Mouse (Mus musculus): ENCODE measurements at regions not wholly inside any gene's neighbourhood (a gene's known extent, or its start where the extent isn't known, plus 50 kb on each side); places are given as distances from the start of the nearest gene placed in this dataset.
"Not testable (repeated sequence)": the region's sequence is repeated elsewhere in the genome, so short reads cannot be mapped to it uniquely, and the experiment has no call there.

DNA sequence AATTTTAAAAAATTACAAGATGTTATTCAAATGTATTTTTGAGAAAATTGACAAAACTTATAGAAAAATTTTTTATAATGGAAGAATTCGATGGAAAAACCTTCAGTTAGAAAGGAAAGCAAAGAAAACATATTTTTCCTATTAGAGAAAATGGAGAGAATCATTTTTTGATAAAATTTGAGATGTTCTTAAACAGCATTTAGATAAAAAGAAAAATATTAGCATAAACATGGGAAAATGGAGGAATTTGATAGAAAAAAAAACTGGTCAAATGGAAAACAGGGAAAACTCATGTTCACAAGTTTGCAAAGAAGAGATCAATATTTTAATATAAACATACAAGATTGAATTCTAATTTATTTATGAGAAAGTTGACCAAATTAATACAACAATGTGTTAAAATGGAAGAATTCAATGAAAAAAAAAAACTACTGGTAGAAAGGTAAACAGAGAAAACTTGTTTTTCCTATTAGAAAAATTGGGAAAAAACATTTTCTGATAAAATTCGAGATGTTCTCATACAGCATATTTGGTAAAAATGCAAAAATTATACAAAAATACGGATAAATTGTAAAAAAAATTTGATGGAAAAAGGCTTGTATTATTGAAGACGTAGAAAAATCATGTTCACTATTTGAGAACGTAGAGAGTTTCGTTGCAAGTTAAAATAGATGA, 122.4 kb downstream of the 4932411N23Rik start:
- 75% methylated on average over 6 of the region's 6 CpGs for WGBS
- not testable (repeated sequence) for H3K4me3 ChIP-seq (ENCODE audit: low read length); H3K4me2 ChIP-seq (ENCODE audit: low read depth, low read length); H3K27ac ChIP-seq; H3K9ac ChIP-seq (replicated peaks; ENCODE audit: low read length); H3K9me3 ChIP-seq (ENCODE audit: low read length); ATAC-seq; H3K36me3 ChIP-seq (ENCODE audit: insufficient read depth, low read length); H3K4me1 ChIP-seq (ENCODE audit: insufficient read depth, low read length); H3K27me3 ChIP-seq (ENCODE audit: insufficient read depth, low read length)
- peak; percentile 1 for DNase-seq (ENCODE audit: low spot score)

DNA sequence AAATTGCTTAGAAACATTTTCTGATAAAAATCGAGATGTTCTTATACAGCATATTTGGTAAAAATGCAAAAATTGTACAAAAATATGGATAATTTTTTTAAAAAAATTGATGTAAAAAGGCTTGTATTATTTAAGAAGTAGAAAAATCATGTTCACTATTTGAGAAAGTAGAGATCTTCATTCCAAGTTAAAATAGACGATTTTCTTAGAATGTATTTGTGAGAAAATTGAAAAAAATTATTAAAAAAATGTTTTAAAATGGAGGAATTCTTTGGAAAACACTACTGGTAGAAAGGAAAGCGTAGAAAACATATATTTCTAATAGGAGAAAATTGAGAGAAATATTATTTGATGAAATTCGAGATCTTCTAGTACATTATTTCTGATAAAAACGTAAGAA, 124.8 kb downstream of the 4932411N23Rik start:
- H3K27ac ChIP-seq; H3K27me3 ChIP-seq (ENCODE audit: insufficient read depth, low read length); H3K4me2 ChIP-seq (ENCODE audit: low read depth, low read length); ATAC-seq; H3K36me3 ChIP-seq (ENCODE audit: insufficient read depth, low read length); DNase-seq (ENCODE audit: low spot score); H3K9me3 ChIP-seq (ENCODE audit: low read length); H3K4me3 ChIP-seq (ENCODE audit: low read length); H3K4me1 ChIP-seq (ENCODE audit: insufficient read depth, low read length); H3K9ac ChIP-seq (replicated peaks; ENCODE audit: low read length): not testable (repeated sequence)
- 80% methylated on average over 5 of the region's 5 CpGs for WGBS

DNA sequence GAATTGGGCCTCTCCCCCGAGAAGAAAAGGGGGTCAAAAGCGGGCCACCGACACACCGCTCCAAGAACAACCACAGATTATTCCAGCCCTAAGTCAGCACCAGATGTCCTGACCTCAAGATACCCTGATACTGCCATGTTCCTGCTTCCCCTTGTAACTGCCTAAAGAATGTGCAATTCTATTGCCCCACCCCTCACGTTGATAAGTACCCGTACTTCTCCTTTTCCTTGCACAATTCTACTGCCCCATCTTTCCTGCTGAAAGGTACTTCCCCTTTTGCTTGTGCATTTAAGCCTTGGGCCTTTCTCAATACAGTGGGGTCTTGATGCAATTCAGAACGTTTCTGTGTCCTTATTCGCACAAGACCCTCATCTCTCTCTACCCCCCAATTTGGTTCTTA, 130.6 kb downstream of the 4932411N23Rik start:
- H3K4me2 ChIP-seq (ENCODE audit: low read depth, low read length); H3K27me3 ChIP-seq (ENCODE audit: insufficient read depth, low read length); ATAC-seq; H3K4me1 ChIP-seq (ENCODE audit: insufficient read depth, low read length); H3K27ac ChIP-seq; H3K9ac ChIP-seq (replicated peaks; ENCODE audit: low read length); H3K4me3 ChIP-seq (ENCODE audit: low read length); H3K36me3 ChIP-seq (ENCODE audit: insufficient read depth, low read length); H3K9me3 ChIP-seq (ENCODE audit: low read length); DNase-seq (ENCODE audit: low spot score): not testable (repeated sequence)
- WGBS = 89% methylated on average over 8 of the region's 8 CpGs

DNA sequence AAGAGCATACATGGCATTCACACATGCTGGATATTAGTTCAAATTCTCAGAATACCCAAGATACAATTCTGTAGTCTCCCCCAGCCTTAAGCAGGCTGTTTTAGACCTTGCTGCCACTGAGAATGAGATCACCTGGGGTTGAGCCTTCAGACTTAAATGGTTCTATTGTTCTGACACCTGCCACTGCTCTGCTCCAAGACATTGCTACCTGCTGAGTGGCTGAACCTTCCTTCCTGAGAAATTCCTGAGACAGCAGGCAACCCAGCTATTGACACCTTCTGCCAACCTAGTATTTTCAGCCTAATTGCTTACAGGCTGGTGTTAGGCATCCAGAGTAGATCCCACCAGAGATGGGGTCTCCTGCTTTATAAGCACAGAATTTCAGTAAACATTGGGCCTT, 159.9 kb downstream of the 4932411N23Rik start:
- H3K4me3 ChIP-seq (ENCODE audit: low read length) = no peak overlapping the region
- no peaks in the 10 kb centered on the region for H3K4me1 ChIP-seq (ENCODE audit: insufficient read depth, low read length)
- ATAC-seq (no peak), DNase-seq (ENCODE audit: low spot score) (no peak)
- H3K4me2 ChIP-seq (ENCODE audit: low read depth, low read length) = no peak overlapping the region
- H3K9me3 ChIP-seq (ENCODE audit: low read length) = no peaks in the 10 kb centered on the region
- TF ChIP-seq CTCF (IDR thresholded peaks at IDR 0.05; ENCODE audit: low read depth) = no peak
- no peaks in the 10 kb centered on the region for H3K27me3 ChIP-seq (ENCODE audit: insufficient read depth, low read length)
- H3K36me3 ChIP-seq (ENCODE audit: insufficient read depth, low read length) = no peaks in the 10 kb centered on the region
- no peak overlapping the region for H3K9ac ChIP-seq (replicated peaks; ENCODE audit: low read length)
- no peak overlapping the region for H3K27ac ChIP-seq
